Mouse (Mus musculus): ENCODE data around the gene Cox14. TPM values are rescaled to one million over a fixed set of nuclear protein-coding genes. Genes with fewer than 3 reads are reported as not detected.
"Not testable (repeated sequence)": the region's sequence is repeated elsewhere in the genome, so short reads cannot be mapped to it uniquely, and the experiment has no call there.

Cox14 gene
- polyA plus RNA-seq, 1 experiment from 2014 or later, result 145 TPM

- no peak for ATAC-seq (ENCODE audit: insufficient number of reproducible peaks, insufficient read depth, low FRiP score, low TSS enrichment, low read depth)
- Histone ChIP-seq H3K36me3 (peaks cover 16% of the 10 kb centered on the region), H3K4me3 (replicated peaks) (no peak overlapping the region), H3K4me1 (replicated peaks) (peaks cover 24% of the 10 kb centered on the region), H3K27me3 (peaks cover 34% of the 10 kb centered on the region), H3K9me3 (no peaks in the 10 kb centered on the region), H3K4me2 (no peak overlapping the region), H3K27ac (no peak overlapping the region), H3K9ac (replicated peaks) (no peak overlapping the region; the same call in 1 of the 2 replicates)
- WGBS, result 82% methylated on average over 10 of the region's 10 CpGs
Observed at GRCm38 (mm10) chr15:99699715-99700114, 25.7 kb upstream of the Cox14 start.

GRCm38 (mm10) chr15:99700219-99701106 is 25.0 kb upstream of the Cox14 start:
- no peak for ATAC-seq (ENCODE audit: insufficient number of reproducible peaks, insufficient read depth, low FRiP score, low TSS enrichment, low read depth)
- WGBS, result 86% methylated on average over 18 of the region's 18 CpGs
- peaks cover 27% of the 10 kb centered on the region for H3K4me1 ChIP-seq (replicated peaks)
- no peak overlapping the region for H3K4me2 ChIP-seq
- H3K9ac ChIP-seq (replicated peaks), result no peak overlapping the region; the same call in 1 of the 2 replicates
- H3K4me3 ChIP-seq (replicated peaks), result no peak overlapping the region
- no peaks in the 10 kb centered on the region for H3K9me3 ChIP-seq
- H3K27ac ChIP-seq, result no peak overlapping the region
- peaks cover 21% of the 10 kb centered on the region for H3K36me3 ChIP-seq
- peaks cover 32% of the 10 kb centered on the region for H3K27me3 ChIP-seq

DNA sequence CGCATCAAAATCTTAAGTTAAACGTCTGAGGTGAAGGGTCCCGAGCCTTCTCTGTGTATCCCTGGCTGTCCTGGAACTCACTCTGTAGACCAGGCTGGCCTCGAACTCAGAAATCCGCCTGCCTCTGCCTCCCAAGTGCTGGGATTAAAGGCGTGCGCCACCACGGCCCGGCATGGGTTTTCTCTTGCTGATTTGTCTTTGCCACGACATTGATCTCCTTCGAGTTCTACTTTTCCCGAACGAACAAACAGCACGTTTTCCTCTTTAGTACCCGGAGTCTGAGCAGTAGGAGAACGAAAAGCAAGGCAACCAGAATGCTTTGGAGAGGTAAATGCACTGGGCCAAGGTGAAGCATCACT is 23.8 kb upstream of the Cox14 start:
- peak overlapping the region; percentile 97; the same call in 1 of the 2 replicates for H3K9ac ChIP-seq (replicated peaks)
- H3K9me3 ChIP-seq, result not testable (repeated sequence)
- peaks cover 27% of the 10 kb centered on the region for H3K4me1 ChIP-seq (replicated peaks)

GRCm38 (mm10) chr15:99701999-99702900 is 23.2 kb upstream of the Cox14 start, which contains the start of gene Smarcd1:
TSS of gene Smarcd1 (plus strand) at chr15:99702129.
- Histone ChIP-seq H3K27ac (peak within 1 kb of the TSS; percentile 97), H3K9ac (replicated peaks) (peak within 1 kb of the TSS; percentile 97), H3K36me3 (peaks cover 34% of the 10 kb centered on the region), H3K4me3 (replicated peaks) (peak within 1 kb of the TSS; percentile 75), H3K9me3 (no peaks in the 10 kb centered on the region), H3K27me3 (peaks cover 18% of the 10 kb centered on the region), H3K4me2 (peak within 1 kb of the TSS; percentile 83), H3K4me1 (replicated peaks) (peaks cover 27% of the 10 kb centered on the region)
- peak; percentile 95 for ATAC-seq (ENCODE audit: insufficient number of reproducible peaks, insufficient read depth, low FRiP score, low TSS enrichment, low read depth)
- WGBS, result under 1% methylated on average over 70 of the region's 71 CpGs

More for the DNA sequence above, 23.8 kb upstream of the Cox14 start:
- Histone ChIP-seq H3K27me3 (peaks cover 24% of the 10 kb centered on the region), H3K27ac (0 out of 2 replicates have a peak overlapping the region, but pooled peaks have one; percentile 97), H3K4me2 (peak overlapping the region; percentile 83), H3K36me3 (peaks cover 30% of the 10 kb centered on the region), H3K4me3 (replicated peaks) (peak overlapping the region; percentile 75)
- not testable (repeated sequence) for ATAC-seq (ENCODE audit: insufficient number of reproducible peaks, insufficient read depth, low FRiP score, low TSS enrichment, low read depth)
- WGBS, result 49% methylated on average over 16 of the region's 16 CpGs

GRCm38 (mm10) chr15:99703104-99703503 is 22.3 kb upstream of the Cox14 start:
- peak overlapping the region; percentile 97 for H3K9ac ChIP-seq (replicated peaks)
- H3K4me3 ChIP-seq (replicated peaks), result peak overlapping the region; percentile 75
- WGBS, result 63% methylated on average over 9 of the region's 9 CpGs
- peaks cover 42% of the 10 kb centered on the region for H3K36me3 ChIP-seq
- peaks cover 10% of the 10 kb centered on the region for H3K27me3 ChIP-seq
- peak overlapping the region; percentile 97; the same call in 1 of the 2 replicates for H3K27ac ChIP-seq
- H3K4me2 ChIP-seq, result peak overlapping the region; percentile 83
- peaks cover 27% of the 10 kb centered on the region for H3K4me1 ChIP-seq (replicated peaks)
- ATAC-seq (ENCODE audit: insufficient number of reproducible peaks, insufficient read depth, low FRiP score, low TSS enrichment, low read depth), result no peak
- H3K9me3 ChIP-seq, result no peaks in the 10 kb centered on the region

GRCm38 (mm10) chr15:99703676-99704040 is 21.8 kb upstream of the Cox14 start:
- ATAC-seq (ENCODE audit: insufficient number of reproducible peaks, insufficient read depth, low FRiP score, low TSS enrichment, low read depth), result no peak
- H3K4me3 ChIP-seq (replicated peaks), result peak overlapping the region; percentile 75
- H3K36me3 ChIP-seq, result peaks cover 48% of the 10 kb centered on the region
- peak overlapping the region; percentile 97; the same call in 1 of the 2 replicates for H3K27ac ChIP-seq
- H3K4me1 ChIP-seq (replicated peaks), result peaks cover 27% of the 10 kb centered on the region
- WGBS, result 82% methylated on average over 5 of the region's 5 CpGs
- peak overlapping the region; percentile 83 for H3K4me2 ChIP-seq
- H3K9ac ChIP-seq (replicated peaks), result peak overlapping the region; percentile 97; the same call in 1 of the 2 replicates
- H3K9me3 ChIP-seq, result no peaks in the 10 kb centered on the region
- peaks cover 4% of the 10 kb centered on the region for H3K27me3 ChIP-seq

GRCm38 (mm10) chr15:99704041-99704681 is 21.3 kb upstream of the Cox14 start:
- 59% methylated on average over 23 of the region's 23 CpGs for WGBS
- H3K27me3 ChIP-seq, result peaks cover 4% of the 10 kb centered on the region; the same call in 1 of the 2 replicates
- H3K36me3 ChIP-seq, result peaks cover 53% of the 10 kb centered on the region
- ATAC-seq (ENCODE audit: insufficient number of reproducible peaks, insufficient read depth, low FRiP score, low TSS enrichment, low read depth), result no peak
- no peaks in the 10 kb centered on the region for H3K9me3 ChIP-seq
- H3K4me2 ChIP-seq, result peak overlapping the region; percentile 83
- no peak overlapping the region; the same call in 1 of the 2 replicates for H3K4me3 ChIP-seq (replicated peaks)
- peaks cover 27% of the 10 kb centered on the region for H3K4me1 ChIP-seq (replicated peaks)
- peak overlapping the region; percentile 97 for H3K27ac ChIP-seq
- H3K9ac ChIP-seq (replicated peaks), result peak overlapping the region; percentile 97

DNA sequence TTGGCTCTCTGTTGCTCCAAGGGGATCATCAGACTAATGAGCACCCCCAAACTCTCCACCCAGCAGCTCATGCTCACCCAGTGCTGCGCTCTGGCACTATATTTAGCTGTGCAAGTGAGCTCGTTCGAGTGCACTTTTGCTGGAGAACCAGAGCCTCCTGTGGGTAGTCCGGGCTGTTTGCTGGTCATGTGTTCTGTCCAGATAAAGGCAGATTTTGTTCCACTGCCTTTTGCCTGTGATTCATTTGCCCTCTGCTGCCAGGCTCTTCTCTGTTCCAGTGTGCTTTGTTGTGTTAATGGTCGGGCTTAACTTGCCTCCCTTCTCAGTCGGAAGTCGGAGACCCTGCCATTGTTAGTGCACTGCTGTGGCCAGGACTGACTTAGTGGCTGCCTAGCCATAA is 20.5 kb upstream of the Cox14 start:
- no peak for ATAC-seq (ENCODE audit: insufficient number of reproducible peaks, insufficient read depth, low FRiP score, low TSS enrichment, low read depth)

DNA sequence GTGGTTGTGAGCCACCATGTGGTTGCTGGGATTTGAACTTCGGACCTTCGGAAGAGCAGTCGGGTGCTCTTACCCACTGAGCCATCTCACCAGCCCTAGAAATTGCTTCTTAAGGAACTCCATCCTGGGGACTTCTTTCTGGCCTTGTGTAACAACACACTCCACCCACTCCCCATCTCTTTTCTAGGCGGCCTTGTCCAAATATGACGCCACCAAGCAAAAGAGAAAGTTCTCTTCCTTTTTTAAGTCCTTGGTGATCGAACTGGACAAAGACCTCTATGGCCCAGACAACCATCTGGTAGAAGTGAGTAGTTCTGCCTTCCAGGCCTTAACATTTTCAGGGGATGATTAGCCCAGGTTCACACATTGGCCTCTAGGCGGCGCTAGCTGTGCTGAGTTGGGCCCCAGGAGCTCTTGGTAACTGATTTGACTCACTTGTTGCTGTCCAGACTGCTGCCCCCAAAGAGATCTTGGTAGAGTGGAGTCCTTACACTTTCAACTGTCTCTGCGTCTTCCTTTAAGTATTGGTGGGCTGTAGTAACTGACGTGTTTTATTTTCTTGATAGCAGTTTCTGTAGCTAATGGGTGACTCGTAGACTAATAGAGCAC is 19.9 kb upstream of the Cox14 start, which contains the start of gene Gm17349:
Gm17349 (minus strand) TSS at position 51 of the 609 bp plus-strand sequence.
- Histone ChIP-seq H3K4me2 (peak within 1 kb of the TSS; percentile 83), H3K4me1 (replicated peaks) (peaks cover 27% of the 10 kb centered on the region), H3K4me3 (replicated peaks) (no peak within 1 kb of the TSS; the same call in 1 of the 2 replicates), H3K27ac (peak within 1 kb of the TSS; percentile 97), H3K36me3 (peaks cover 67% of the 10 kb centered on the region), H3K27me3 (no peaks in the 10 kb centered on the region), H3K9me3 (no peaks in the 10 kb centered on the region), H3K9ac (replicated peaks) (peak within 1 kb of the TSS; percentile 28)
- no peak for ATAC-seq (ENCODE audit: insufficient number of reproducible peaks, insufficient read depth, low FRiP score, low TSS enrichment, low read depth)
- WGBS, result 65% methylated on average over 11 of the region's 11 CpGs

More for the DNA sequence above, 20.5 kb upstream of the Cox14 start:
- H3K27ac ChIP-seq, result peak overlapping the region; percentile 97; the same call in 1 of the 2 replicates
- H3K36me3 ChIP-seq, result peaks cover 60% of the 10 kb centered on the region
- 0 out of 2 replicates have a peak overlapping the region, but pooled peaks have one; percentile 28 for H3K9ac ChIP-seq (replicated peaks)
- no peaks in the 10 kb centered on the region for H3K9me3 ChIP-seq
- peak overlapping the region; percentile 83; the same call in 1 of the 2 replicates for H3K4me2 ChIP-seq
- no peak overlapping the region for H3K4me3 ChIP-seq (replicated peaks)
- 81% methylated on average over 7 of the region's 7 CpGs for WGBS
- no peaks in the 10 kb centered on the region for H3K27me3 ChIP-seq
- peaks cover 27% of the 10 kb centered on the region for H3K4me1 ChIP-seq (replicated peaks)

DNA sequence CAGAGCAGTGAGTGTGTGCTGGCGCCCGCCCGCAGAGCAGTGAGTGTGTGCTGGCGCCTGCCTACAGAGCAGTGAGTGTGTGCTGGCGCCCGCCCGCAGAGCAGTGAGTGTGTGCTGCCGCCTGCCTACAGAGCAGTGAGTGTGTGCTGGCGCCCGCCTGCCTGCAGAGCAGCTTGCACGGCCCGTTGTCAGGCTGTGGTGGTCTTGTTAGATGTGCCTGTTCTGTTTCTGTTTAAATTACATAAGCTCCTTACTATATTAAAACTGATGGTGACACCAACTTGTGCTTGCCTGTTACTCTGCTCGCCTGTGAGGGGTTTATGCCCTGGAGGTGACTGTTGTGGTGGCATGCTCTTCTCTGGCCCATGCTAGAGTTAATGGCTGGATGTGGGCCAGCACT is 17.2 kb upstream of the Cox14 start:
- no peaks in the 10 kb centered on the region for H3K27me3 ChIP-seq
- no peak for ATAC-seq (ENCODE audit: insufficient number of reproducible peaks, insufficient read depth, low FRiP score, low TSS enrichment, low read depth)
- H3K9me3 ChIP-seq, result no peaks in the 10 kb centered on the region
- peaks cover 93% of the 10 kb centered on the region for H3K36me3 ChIP-seq
- H3K9ac ChIP-seq (replicated peaks), result no peak overlapping the region
- WGBS, result 94% methylated on average over 13 of the region's 13 CpGs
- H3K27ac ChIP-seq, result no peak overlapping the region
- no peak overlapping the region for H3K4me2 ChIP-seq
- no peak overlapping the region for H3K4me3 ChIP-seq (replicated peaks)
- peaks cover 18% of the 10 kb centered on the region for H3K4me1 ChIP-seq (replicated peaks)
